16 mouse cellular contexts compared by ENCODE assay signal in the genomic region with DNA sequence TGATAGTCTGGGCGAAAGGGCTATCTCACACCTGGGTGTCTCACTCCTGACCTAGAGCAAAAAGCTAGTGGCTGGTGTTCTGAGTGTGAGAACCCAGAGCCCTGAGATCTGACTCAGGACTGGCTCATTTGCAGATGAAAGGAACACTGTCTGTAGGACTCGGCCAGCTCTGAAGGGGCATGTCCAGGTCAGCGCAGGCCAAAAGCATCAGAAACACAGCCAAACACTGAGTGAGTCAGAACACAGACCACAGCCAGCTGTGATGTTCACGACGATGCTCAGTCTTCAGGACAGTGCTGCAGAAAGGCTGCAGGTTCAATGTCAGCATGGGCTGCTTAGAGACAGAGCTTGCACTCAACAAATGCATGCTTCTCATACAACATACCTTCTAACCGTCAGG.
"Had no signal": no experiment of that assay in that cellular context is flagged by ENCODE, and none has a peak within 500 bp of the region (broad histone marks: within the 10 kb centered on the region; RNA-seq: fewer than 3 reads in every experiment).

No protein-coding gene starts in this region.

- H3K9ac ChIP-seq: limb, embryonic 12.5 days; liver, embryonic 13.5 days; liver, postnatal 0 days; lung, embryonic 15.5 days; midbrain, embryonic 12.5 days; neural tube, embryonic 15.5 days had no signal

- H3K9me3 ChIP-seq: liver, embryonic 13.5 days; lung, embryonic 15.5 days; neural tube, embryonic 15.5 days had no signal

- DNase-seq: kidney, postnatal 25 days; layer of hippocampus, postnatal 36 days; liver; liver, embryonic 13.5 days; liver, postnatal 0 days; lung, postnatal 14 days; right cerebral cortex, adult 18-20 months; right cerebral cortex, postnatal 25 days; thymus, postnatal 14 days had no signal

- H3K4me1 ChIP-seq: midbrain, embryonic 12.5 days; neural tube, embryonic 15.5 days had no signal

- H3K27ac ChIP-seq: limb, embryonic 12.5 days; liver, embryonic 13.5 days; lung, embryonic 15.5 days; macrophage; midbrain, embryonic 12.5 days; neural tube, embryonic 15.5 days; stomach, postnatal 0 days had no signal

- H3K27me3 ChIP-seq: limb, embryonic 12.5 days; liver, embryonic 13.5 days; lung, embryonic 15.5 days; megakaryocyte, embryonic 14.5 days; midbrain, embryonic 12.5 days; neural tube, embryonic 15.5 days had no signal

- H3K36me3 ChIP-seq: limb, embryonic 12.5 days; liver, embryonic 13.5 days; lung, embryonic 15.5 days; midbrain, embryonic 12.5 days; neural tube, embryonic 15.5 days had no signal

- H3K4me3 ChIP-seq: limb, embryonic 12.5 days; liver, embryonic 13.5 days; lung, embryonic 15.5 days; megakaryocyte, embryonic 14.5 days; midbrain, embryonic 12.5 days; neural tube, embryonic 15.5 days had no signal
